Mouse (Mus musculus) myocyte (in vitro differentiated cells): ENCODE data around the gene Inpp5d. TPM values are rescaled to one million over a fixed set of nuclear protein-coding genes. Genes with fewer than 3 reads are reported as not detected.

ENCODE experiments used
- H3K27me3 ChIP-seq: one replicate; pipeline ENCODE4 v1.6.1; 2011; ENCODE audit not compliant: control insufficient read depth, insufficient read depth, insufficient read length
- H3K36me3 ChIP-seq: one replicate; pipeline ENCODE4 v1.6.1; 2011; ENCODE audit not compliant: control insufficient read depth, insufficient read depth
- H3K4me2 ChIP-seq: one replicate; pipeline ENCODE4 v1.6.1; 2011; ENCODE audit warnings: low read depth, control low read depth
- H3K4me3 ChIP-seq: one replicate; pipeline ENCODE4 v1.5.1; 2011; ENCODE audit warnings: mild to moderate bottlenecking, control low read depth, moderate library complexity
- H3K79me2 ChIP-seq: one replicate; pipeline ENCODE4 v1.6.1; 2011; ENCODE audit not compliant: control insufficient read depth, insufficient read depth
- H3ac ChIP-seq: one replicate; pipeline ENCODE4 v1.6.1; 2011; ENCODE audit not compliant: control insufficient read depth, insufficient read length
- CEBPB ChIP-seq: IDR thresholded peaks from 2 replicates; pipeline ENCODE4 v1.6.1; 2011; ENCODE audit warnings: mild to moderate bottlenecking, moderate library complexity; ENCODE audit not compliant: poor library complexity, insufficient read depth, severe bottlenecking
- E2F4 ChIP-seq: IDR thresholded peaks from one replicate; pipeline ENCODE4 v1.6.1; 2011; ENCODE audit warnings: mild to moderate bottlenecking, control low read depth, moderate library complexity; ENCODE audit not compliant: insufficient read depth
- MAX ChIP-seq: IDR thresholded peaks from one replicate; pipeline ENCODE4 v1.6.1; 2011; ENCODE audit warnings: low read depth, mild to moderate bottlenecking, control low read depth
- MYOD1 ChIP-seq, 3 experiments: IDR thresholded peaks; one replicate each; pipeline ENCODE4 v1.6.1; 2011; ENCODE audit warnings: control low read depth in 2 of 3, low read depth in 2 of 3, mild to moderate bottlenecking in 2 of 3, moderate library complexity in 1 of 3; ENCODE audit not compliant: insufficient read length in 2 of 3, control insufficient read depth in 1 of 3
- MYOG ChIP-seq, 3 experiments: IDR thresholded peaks; one replicate each; pipeline ENCODE4 v1.6.1; 2011; ENCODE audit warnings: control low read depth in 2 of 3, low read depth in 2 of 3, mild to moderate bottlenecking in 2 of 3; ENCODE audit not compliant: insufficient read length in 2 of 3, control insufficient read depth in 1 of 3, insufficient read depth in 1 of 3
- POLR2A ChIP-seq: IDR thresholded peaks from one replicate; pipeline ENCODE4 v1.6.1; 2011; ENCODE audit warnings: low read depth, mild to moderate bottlenecking, control low read depth, moderate library complexity; ENCODE audit not compliant: insufficient read length
- POLR2AphosphoS2 ChIP-seq: IDR thresholded peaks from one replicate; pipeline ENCODE4 v1.6.1; 2011; ENCODE audit warnings: low read depth, control low read depth; ENCODE audit not compliant: insufficient read length
- REST ChIP-seq: IDR thresholded peaks from one replicate; pipeline ENCODE4 v1.6.1; 2011; ENCODE audit warnings: mild to moderate bottlenecking, control low read depth, moderate library complexity; ENCODE audit not compliant: insufficient read depth, insufficient read length
- SRF ChIP-seq: IDR thresholded peaks from one replicate; pipeline ENCODE4 v1.6.1; 2011; ENCODE audit warnings: low read depth; ENCODE audit not compliant: control insufficient read depth, insufficient read length
- TCF12 ChIP-seq: IDR thresholded peaks from one replicate; pipeline ENCODE4 v1.6.1; 2011; ENCODE audit warnings: mild to moderate bottlenecking, control low read depth; ENCODE audit not compliant: poor library complexity, insufficient read depth, severe bottlenecking
- TCF3 ChIP-seq: IDR thresholded peaks from one replicate; pipeline ENCODE4 v1.6.1; 2011; ENCODE audit warnings: low read depth, control low read depth; ENCODE audit not compliant: insufficient read length
- USF1 ChIP-seq: IDR thresholded peaks from one replicate; pipeline ENCODE4 v1.6.1; 2011; ENCODE audit warnings: low read depth, mild to moderate bottlenecking, control low read depth, moderate library complexity
- polyA plus RNA-seq: library from polyadenylated mRNA; unstranded; fragments of >200 nt; fragmentation: generic; extraction: Trizol; gene quantifications from one replicate; pipeline ENCODE4 v1.2.1, GENCODE M21; 2012; ENCODE audit warnings: missing spikeins

Gene Inpp5d
- polyA plus RNA-seq, 1 experiment: 0.13 TPM

DNA sequence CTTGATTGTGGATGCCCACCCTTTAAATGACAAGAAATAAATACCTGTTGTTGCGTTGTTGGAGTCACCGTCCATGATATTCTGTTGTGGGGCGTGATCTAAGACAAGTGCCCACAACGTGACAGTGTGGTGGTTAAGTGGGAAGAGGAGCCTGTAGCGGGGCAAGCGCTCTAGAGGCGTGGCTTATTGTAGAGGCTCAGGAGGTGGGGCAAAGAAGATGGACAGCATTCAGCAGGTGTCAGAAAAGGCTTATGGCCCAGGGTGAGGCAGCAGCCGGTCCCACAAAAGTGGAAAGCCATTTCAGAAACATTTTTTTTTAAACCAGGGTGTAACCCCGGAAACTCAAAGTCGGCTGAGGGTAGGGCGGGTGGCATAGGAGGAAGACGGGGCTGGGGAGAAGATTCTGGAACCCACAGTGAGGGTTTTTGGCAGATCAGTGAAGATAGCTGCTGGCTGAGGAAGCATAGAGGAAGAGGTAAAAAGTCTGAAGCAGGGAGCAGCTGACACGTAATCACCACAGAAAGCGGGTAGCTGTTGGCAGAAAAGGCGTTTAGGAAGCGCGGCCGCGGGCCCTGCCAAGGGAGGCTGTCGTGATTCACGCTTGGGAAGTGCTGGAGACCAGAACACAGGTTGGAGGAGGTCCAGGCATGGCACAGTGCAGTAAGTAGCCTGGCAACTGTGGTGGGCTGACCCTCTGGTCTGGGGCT is 12.6 kb upstream of the Inpp5d start:
- Histone ChIP-seq H3K27me3 (no peaks in the 10 kb centered on the region), H3K4me3 (peak overlapping the region; percentile 8), H3K4me2 (peak overlapping the region; percentile 80), H3K79me2 (no peaks in the 10 kb centered on the region), H3ac (no peak overlapping the region), H3K36me3 (no peaks in the 10 kb centered on the region)
- no peak for TF ChIP-seq MAX
- no peak for TF ChIP-seq POLR2A
- no peak for TF ChIP-seq CEBPB
- peak in 2 of 3 experiments; percentile 35 to 71 for TF ChIP-seq MYOD1 (IDR thresholded peaks at IDR 0.05; ENCODE audit: control insufficient read depth in 1 of 3, insufficient read length in 2 of 3, low read depth in 2 of 3)
- peak in 1 of 3 experiments; percentile 40 for TF ChIP-seq MYOG (IDR thresholded peaks at IDR 0.05; ENCODE audit: control insufficient read depth in 1 of 3, insufficient read depth in 1 of 3, insufficient read length in 2 of 3, low read depth in 2 of 3)
- TF ChIP-seq REST: no peak
- TF ChIP-seq SRF: no peak
- TF ChIP-seq TCF3: no peak
- no peak for TF ChIP-seq POLR2AphosphoS2
- no peak for TF ChIP-seq E2F4
- no peak for TF ChIP-seq USF1
- TF ChIP-seq TCF12: no peak

- H3K36me3 ChIP-seq: no peaks in the 10 kb centered on the region
- H3K79me2 ChIP-seq: no peaks in the 10 kb centered on the region
- no peak for TF ChIP-seq REST
- TF ChIP-seq TCF3: no peak
- TF ChIP-seq CEBPB: no peak
- no peak for TF ChIP-seq MYOD1 (IDR thresholded peaks at IDR 0.05; ENCODE audit: control insufficient read depth in 1 of 3, insufficient read length in 2 of 3, low read depth in 2 of 3)
- TF ChIP-seq SRF: no peak
- no peak for TF ChIP-seq POLR2A
- no peak for TF ChIP-seq TCF12
- peak overlapping the region; percentile 80 for H3K4me2 ChIP-seq
- H3K4me3 ChIP-seq: peak overlapping the region; percentile 8
- H3ac ChIP-seq: no peak overlapping the region
- no peaks in the 10 kb centered on the region for H3K27me3 ChIP-seq
These were observed 11.6 kb upstream of the Inpp5d start for GRCm38 (mm10) chr1:87608416-87609046.

- H3K27me3 ChIP-seq: no peaks in the 10 kb centered on the region
- H3ac ChIP-seq: no peak overlapping the region
- no peaks in the 10 kb centered on the region for H3K36me3 ChIP-seq
- H3K4me3 ChIP-seq: no peak overlapping the region
- TF ChIP-seq TCF12 (no peak), POLR2A (no peak), CEBPB (no peak), USF1 (no peak), MYOG (IDR thresholded peaks at IDR 0.05; ENCODE audit: control insufficient read depth in 1 of 3, insufficient read depth in 1 of 3, insufficient read length in 2 of 3, low read depth in 2 of 3) (no peak)
- no peaks in the 10 kb centered on the region for H3K79me2 ChIP-seq
- H3K4me2 ChIP-seq: no peak overlapping the region
These were observed 5.4 kb upstream of the Inpp5d start for GRCm38 (mm10) chr1:87614576-87615295.

DNA sequence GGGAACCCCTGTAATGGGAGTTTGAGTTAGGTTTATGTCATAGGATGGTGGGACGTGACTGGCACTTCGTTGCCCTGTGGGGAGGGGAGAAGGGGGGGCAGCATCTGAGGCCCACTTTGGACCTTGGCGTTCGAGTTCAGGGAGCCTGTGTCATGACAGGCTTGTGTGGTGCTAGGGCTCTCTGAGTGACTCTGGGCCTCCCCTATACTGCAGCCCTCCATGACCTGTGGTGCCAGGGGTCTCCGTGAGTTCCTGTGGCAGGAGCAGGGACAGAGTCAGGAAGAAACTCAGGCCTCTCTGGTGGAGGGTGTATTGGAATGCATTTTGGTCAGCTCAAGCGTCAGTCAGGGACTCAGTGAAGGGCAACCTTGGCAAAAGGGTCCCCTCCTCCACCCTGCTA is 581 bp downstream of the Inpp5d start:
- H3K36me3 ChIP-seq: no peaks in the 10 kb centered on the region
- no peaks in the 10 kb centered on the region for H3K79me2 ChIP-seq
- no peak for TF ChIP-seq CEBPB
- TF ChIP-seq REST: no peak
- no peak for TF ChIP-seq POLR2A
- TF ChIP-seq POLR2AphosphoS2: no peak
- no peak for TF ChIP-seq USF1
- TF ChIP-seq MYOG (IDR thresholded peaks at IDR 0.05; ENCODE audit: control insufficient read depth in 1 of 3, insufficient read depth in 1 of 3, insufficient read length in 2 of 3, low read depth in 2 of 3): no peak
- no peak for TF ChIP-seq SRF
- no peak overlapping the region for H3K4me3 ChIP-seq
- no peak overlapping the region for H3K4me2 ChIP-seq
- no peak overlapping the region for H3ac ChIP-seq
- no peaks in the 10 kb centered on the region for H3K27me3 ChIP-seq
